Mouse (Mus musculus) spleen, postnatal 36 days (tissue): ENCODE data around the gene Deaf1.
"Not testable (repeated sequence)": the region's sequence is repeated elsewhere in the genome, so short reads cannot be mapped to it uniquely, and the experiment has no call there.

ENCODE experiments used
- DNase-seq, 2 experiments: peaks; one replicate each; pipeline ENCODE4 v3.0.0; 2022; ENCODE audit warnings: low spot score in 2 of 2, mixed read lengths in 1 of 2

The Deaf1 gene

DNA sequence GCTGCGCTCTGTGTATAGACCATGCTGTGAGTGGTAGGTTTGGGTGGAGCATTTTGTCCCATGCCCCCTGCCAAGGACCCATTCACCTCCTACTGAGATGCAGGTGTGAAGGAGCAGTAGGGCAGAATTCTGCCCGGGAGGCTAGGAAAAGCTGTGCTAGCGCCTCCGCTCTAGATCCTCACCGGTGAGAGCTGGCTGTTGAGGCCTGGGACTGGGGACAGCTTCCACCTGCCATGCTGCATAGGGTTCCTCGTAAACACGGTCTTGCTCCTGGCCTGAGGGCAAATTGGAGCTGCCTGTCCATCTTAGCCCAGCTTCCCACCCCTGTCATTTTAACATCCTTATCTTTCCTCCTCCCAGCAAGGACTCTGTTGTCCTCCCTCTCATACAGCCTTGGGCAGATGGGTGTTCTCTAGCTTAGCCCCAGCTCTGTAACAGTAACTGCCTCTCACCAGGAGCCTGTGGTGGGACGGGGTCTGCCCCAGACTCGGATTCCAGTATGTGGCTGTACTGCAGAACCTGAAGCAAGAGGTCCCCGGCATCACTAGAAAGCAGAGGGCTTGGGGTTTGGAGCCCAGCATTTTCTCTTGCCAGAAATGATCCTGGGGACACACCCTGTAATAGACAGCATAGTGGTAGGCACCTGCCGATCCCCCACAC lies 63.3 kb downstream of the Deaf1 start:
- no peak for DNase-seq

DNA sequence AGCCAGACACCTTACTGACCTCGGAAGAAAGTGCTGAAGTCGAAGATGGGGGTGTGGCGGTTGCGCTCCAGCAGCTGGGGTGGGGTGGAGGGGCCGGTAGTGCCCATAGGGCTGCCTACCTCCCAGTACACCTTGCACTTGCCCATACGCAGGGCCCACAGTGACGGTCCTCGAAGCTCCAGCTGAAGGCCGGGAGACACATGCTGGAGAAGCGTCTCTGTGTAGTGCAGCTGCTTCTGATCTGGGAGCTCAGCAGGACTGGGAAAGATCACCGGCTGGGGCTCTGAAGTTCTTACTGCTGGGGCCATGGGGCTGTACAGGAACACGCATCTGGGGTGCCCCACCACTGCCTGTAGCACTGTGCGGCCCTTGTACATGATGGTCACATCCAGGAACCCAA lies 63.9 kb downstream of the Deaf1 start:
- DNase-seq = no peak

- DNase-seq = no peak
Measured at GRCm38 (mm10) chr7:141261480-141261879, 66.0 kb downstream of the Deaf1 start.

GRCm38 (mm10) chr7:141256159-141256558 lies 71.3 kb downstream of the Deaf1 start:
- no peak for DNase-seq

DNA sequence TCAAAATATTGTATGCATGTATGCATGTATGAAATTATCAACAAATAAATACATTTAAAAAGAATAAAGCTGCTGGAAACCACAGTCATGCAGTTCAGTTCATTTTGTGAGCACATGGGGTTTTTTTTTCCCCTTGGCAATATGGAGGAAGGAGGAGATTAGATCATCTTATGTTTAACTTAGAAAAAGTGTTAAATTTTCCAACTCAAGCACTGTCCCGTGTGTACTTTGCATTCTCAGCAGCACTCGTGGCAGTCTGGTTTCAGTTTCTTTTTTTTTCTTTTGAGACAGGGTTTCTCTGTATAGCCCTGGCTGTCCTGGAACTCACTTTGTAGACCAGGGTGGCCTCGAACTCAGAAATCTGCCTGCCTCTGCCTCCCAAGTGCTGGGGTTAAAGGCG lies 77.0 kb downstream of the Deaf1 start:
- DNase-seq = not testable (repeated sequence)
